Mouse (Mus musculus) bone marrow, adult 2 months (tissue): ENCODE results near the gene Pde4dip. TPM values are rescaled to one million over a fixed set of nuclear protein-coding genes. Genes with fewer than 3 reads are reported as not detected.

Experiments
- H3K27ac ChIP-seq: fragments of 200-500 bp; 2 replicates; pipeline ENCODE4 v1.5.1; 2012; ENCODE audit warnings: low read depth, mild to moderate bottlenecking, control low read depth, inconsistent platforms, low read length; ENCODE audit not compliant: control insufficient read depth, poor library complexity, insufficient read depth
- H3K4me1 ChIP-seq: fragments of 200-500 bp; 2 replicates; pipeline ENCODE4 v1.6.1; 2011; ENCODE audit warnings: low read length; ENCODE audit not compliant: control insufficient read depth, insufficient read depth
- H3K4me3 ChIP-seq: fragments of 200-500 bp; replicated peaks from 2 replicates; pipeline ENCODE3; 2011; ENCODE audit warnings: mild to moderate bottlenecking, low read depth, low read length, control low read depth; ENCODE audit not compliant: control insufficient read depth
- CTCF ChIP-seq: fragments of 200-500 bp; IDR thresholded peaks from 2 replicates; pipeline ENCODE4 v1.5.1; 2011; ENCODE audit warnings: low read length, control low read depth; ENCODE audit not compliant: control insufficient read depth, insufficient read depth
- POLR2A ChIP-seq: fragments of 200-500 bp; IDR thresholded peaks from 2 replicates; pipeline ENCODE4 v1.6.1; 2011; ENCODE audit warnings: low read depth, mild to moderate bottlenecking, control low read depth, low read length, borderline replicate concordance; ENCODE audit not compliant: control insufficient read depth
- WGBS: fragments of 180-500 bp; shearing (Covaris S2); methylation state at CpG from one replicate; pipeline ENCODE4 v1.1.7; 2018; 5-methylcytosine and 5-hydroxymethylcytosine counted together
- polyA plus RNA-seq: library from polyadenylated mRNA; stranded (reverse); fragments of >200 nt; gene quantifications from 2 replicates; pipeline ENCODE4 v1.2.4, GENCODE M21; 2011; ENCODE audit warnings: low replicate concordance; ENCODE audit not compliant: missing spikeins, insufficient read depth, insufficient read length

The Pde4dip gene
- polyA plus RNA-seq, 1 experiment = 7.5 TPM

DNA sequence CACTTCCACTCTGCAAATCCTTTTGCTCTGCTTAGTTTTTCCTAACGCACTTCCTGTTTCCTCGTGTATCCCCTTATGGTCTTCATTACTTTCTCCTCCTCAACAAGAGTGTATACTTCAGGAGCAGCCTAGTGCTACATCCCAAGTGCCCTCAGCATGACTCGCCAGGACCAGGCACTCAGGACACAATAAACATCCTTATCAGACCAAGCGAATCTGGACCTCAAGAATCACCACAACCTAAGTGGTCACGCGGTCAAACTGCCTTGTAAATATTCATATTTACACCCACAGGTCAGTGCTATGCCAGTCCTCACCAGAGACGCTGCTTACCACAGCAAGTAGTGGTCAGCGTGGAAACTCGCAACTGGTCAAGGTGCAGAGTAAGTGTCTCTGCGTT lies 139.7 kb downstream of the Pde4dip start:
- no peak overlapping the region for H3K4me3 ChIP-seq
- 85% methylated on average over 10 of the region's 10 CpGs for WGBS
- TF ChIP-seq POLR2A (no peak), CTCF (no peak)
- no peaks in the 10 kb centered on the region for H3K4me1 ChIP-seq
- H3K27ac ChIP-seq = no peak overlapping the region

DNA sequence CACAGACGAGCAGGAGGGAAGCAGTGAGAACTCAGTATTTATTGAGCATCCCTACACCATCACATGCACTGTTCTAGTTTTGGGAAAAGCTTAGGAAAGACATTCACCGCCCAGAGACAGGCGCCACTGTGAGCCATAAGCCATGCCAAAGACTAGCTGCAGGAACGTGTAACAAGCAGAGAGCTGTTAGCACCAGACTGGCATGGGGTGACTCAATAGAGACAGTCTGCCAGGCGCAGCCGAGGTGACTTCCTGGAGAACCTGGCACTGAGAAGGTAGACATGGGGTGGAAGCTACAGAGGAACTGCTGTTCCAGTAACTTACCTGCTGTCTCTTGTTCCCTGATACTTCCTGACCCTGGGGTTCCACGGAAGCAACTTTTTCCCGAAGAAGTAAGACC lies 145.7 kb downstream of the Pde4dip start:
- H3K4me1 ChIP-seq = no peaks in the 10 kb centered on the region
- TF ChIP-seq POLR2A (no peak), CTCF (no peak)
- no peak overlapping the region for H3K27ac ChIP-seq
- H3K4me3 ChIP-seq = no peak overlapping the region
- WGBS = 80% methylated on average over 8 of the region's 8 CpGs

DNA sequence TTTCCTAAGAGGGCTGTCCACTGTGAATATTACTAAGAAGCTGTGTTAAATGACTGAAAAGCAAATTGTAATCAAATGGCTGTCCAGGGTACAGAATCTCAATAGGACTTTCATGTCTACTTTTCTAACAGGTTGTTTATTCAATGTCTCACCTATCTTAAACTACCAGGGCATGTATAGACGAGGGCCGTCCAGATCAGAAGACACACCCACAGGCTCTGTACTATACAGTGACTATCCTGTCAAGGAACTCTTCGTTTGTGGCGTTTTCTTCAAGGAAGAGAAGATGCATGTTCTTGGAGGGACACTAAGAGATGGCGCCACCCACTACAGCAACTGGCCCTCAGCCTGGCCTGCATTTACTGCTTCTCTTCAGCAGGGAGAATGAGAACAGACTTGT lies 152.9 kb downstream of the Pde4dip start:
- Histone ChIP-seq H3K4me1 (no peaks in the 10 kb centered on the region), H3K4me3 (no peak overlapping the region), H3K27ac (no peak overlapping the region)
- TF ChIP-seq POLR2A (no peak), CTCF (no peak)
- 84% methylated on average over 5 of the region's 5 CpGs for WGBS

DNA sequence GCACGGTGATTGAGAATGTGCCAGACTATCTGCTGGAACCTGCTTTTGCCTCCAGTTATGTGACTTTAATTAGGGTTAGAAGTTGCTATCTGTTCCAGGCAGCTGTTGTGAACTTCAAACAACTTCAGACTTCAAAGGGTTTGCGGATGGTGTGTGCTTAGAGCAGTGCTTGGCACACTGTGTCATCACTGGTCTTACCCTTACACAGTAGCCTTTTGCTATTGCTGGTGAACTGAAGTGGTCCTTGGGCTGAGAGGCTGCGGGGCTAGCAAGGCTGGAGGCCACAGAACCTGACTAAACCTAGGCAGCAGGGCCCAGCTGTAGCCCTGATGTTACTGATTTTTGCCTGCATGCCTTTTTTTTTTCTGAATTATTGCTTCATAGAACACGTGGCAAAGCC lies 154.2 kb downstream of the Pde4dip start:
- Histone ChIP-seq H3K4me3 (no peak overlapping the region), H3K27ac (no peak overlapping the region), H3K4me1 (no peaks in the 10 kb centered on the region)
- TF ChIP-seq POLR2A = no peak
- TF ChIP-seq CTCF = no peak
- WGBS = 74% methylated on average over 4 of the region's 4 CpGs

DNA sequence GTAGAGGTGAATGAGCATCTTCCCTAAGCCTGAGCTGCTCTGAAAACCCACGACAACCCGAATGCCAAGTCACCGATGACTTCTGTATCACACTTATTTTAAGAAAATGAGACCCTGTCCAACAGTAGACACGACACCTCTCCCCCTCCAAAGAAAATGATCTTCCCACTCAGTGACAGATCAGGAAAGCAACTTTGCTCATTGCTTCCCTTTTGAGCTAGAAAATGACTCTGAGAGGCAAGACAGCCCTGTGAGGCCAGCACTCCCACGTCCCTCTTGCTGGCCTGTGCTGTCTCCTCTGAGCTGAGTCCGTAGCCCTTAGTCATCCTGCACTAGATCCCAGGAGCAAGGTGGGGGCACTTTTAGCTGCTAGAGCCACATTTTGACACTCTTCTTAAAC lies 155.9 kb downstream of the Pde4dip start:
- Histone ChIP-seq H3K4me3 (no peak overlapping the region), H3K4me1 (no peaks in the 10 kb centered on the region), H3K27ac (no peak overlapping the region)
- 76% methylated on average over 6 of the region's 6 CpGs for WGBS
- TF ChIP-seq CTCF (no peak), POLR2A (no peak)

DNA sequence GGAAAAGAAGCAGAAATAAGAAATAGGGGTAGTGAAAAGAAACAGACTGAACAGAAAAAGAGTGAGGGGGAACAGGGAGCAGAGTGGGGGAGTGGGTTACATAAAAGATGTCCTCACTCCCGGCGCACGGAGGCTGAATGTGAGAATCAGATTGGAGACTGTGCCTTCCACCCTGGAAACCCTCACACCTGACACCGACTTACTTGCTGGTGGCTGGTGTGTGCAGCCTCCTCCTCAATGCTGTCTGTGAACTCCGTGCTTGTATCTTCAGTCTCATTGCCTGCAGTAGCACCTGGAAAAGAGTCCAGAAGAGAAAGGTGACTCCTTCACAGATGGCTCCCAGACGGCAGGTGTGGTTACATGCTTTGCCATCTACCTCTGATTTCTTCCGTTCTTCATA lies 157.9 kb downstream of the Pde4dip start:
- 85% methylated on average over 7 of the region's 7 CpGs for WGBS
- H3K4me1 ChIP-seq = no peaks in the 10 kb centered on the region
- no peak for TF ChIP-seq POLR2A
- TF ChIP-seq CTCF = no peak
- H3K27ac ChIP-seq = no peak overlapping the region
- H3K4me3 ChIP-seq = no peak overlapping the region

DNA sequence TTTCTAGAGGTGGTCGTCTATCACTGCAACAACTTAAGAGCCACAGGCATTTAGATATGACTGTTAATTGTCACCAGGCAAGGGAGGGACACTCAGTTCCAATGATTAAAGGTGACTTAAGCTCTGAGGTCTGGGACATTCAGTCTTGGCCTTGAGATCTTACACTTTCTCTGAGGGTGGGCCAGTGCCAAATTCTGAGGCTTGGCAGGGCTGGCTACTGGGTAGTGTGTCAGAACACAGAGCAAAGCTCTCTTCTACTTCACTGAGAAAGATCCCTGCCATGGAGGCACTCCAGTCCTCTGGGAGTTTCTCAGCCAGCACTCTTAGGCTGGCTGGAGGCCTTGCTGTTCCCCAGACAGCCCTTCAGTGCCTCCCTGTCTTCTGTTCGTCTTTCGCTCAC lies 158.4 kb downstream of the Pde4dip start:
- no peak overlapping the region for H3K4me3 ChIP-seq
- no peak for TF ChIP-seq CTCF
- TF ChIP-seq POLR2A = no peak
- H3K4me1 ChIP-seq = no peaks in the 10 kb centered on the region
- WGBS = 67% methylated on average over 3 of the region's 3 CpGs
- no peak overlapping the region for H3K27ac ChIP-seq

DNA sequence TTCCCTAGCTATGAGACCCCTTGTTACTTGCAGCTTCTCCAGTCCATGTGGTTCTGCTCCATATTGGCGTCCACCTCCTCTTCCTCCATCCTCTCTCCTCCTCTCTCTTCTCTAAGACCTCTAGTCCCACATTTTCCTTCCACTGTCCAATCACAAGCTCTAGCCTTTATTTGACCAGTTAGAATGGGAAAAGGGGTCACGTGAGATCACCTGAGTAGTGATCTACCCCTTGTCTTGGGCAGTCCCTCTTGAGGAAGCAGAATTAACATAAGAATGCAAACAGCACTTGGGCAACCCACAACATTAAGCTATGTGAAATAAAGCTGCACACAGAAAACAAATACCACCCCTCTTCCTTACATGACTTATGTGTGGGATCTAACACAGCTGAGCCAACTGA lies 160.7 kb downstream of the Pde4dip start:
- no peaks in the 10 kb centered on the region for H3K4me1 ChIP-seq
- H3K4me3 ChIP-seq = no peak overlapping the region
- TF ChIP-seq POLR2A (no peak), CTCF (no peak)
- 61% methylated on average over 2 of the region's 2 CpGs for WGBS
- H3K27ac ChIP-seq = no peak overlapping the region

DNA sequence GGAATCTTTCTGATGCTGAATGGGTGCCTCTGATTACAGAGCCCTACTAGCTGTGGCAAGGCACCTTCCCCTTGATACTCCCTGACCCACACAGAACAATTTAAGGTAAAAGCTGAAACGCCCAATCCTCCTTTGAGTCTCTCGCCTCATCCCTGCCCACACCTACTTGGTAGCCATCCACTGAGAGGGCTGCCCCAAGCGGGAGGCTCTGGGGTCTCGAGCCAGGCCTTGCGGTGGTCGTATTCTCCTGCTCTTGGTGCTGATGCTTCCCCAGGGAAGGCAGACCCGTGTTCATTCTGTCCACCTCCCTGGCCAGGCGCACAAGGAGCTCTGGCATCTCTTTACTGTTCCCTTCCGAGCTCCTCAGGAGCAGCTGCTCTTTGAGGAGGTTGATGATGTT lies 169.4 kb downstream of the Pde4dip start:
- TF ChIP-seq POLR2A = no peak
- no peak for TF ChIP-seq CTCF
- no peaks in the 10 kb centered on the region for H3K4me1 ChIP-seq
- H3K4me3 ChIP-seq = no peak overlapping the region
- H3K27ac ChIP-seq = no peak overlapping the region
- 79% methylated on average over 9 of the region's 9 CpGs for WGBS
